Mouse (Mus musculus): Measurements from ENCODE around the gene Med20.

The Med20 gene

DNA sequence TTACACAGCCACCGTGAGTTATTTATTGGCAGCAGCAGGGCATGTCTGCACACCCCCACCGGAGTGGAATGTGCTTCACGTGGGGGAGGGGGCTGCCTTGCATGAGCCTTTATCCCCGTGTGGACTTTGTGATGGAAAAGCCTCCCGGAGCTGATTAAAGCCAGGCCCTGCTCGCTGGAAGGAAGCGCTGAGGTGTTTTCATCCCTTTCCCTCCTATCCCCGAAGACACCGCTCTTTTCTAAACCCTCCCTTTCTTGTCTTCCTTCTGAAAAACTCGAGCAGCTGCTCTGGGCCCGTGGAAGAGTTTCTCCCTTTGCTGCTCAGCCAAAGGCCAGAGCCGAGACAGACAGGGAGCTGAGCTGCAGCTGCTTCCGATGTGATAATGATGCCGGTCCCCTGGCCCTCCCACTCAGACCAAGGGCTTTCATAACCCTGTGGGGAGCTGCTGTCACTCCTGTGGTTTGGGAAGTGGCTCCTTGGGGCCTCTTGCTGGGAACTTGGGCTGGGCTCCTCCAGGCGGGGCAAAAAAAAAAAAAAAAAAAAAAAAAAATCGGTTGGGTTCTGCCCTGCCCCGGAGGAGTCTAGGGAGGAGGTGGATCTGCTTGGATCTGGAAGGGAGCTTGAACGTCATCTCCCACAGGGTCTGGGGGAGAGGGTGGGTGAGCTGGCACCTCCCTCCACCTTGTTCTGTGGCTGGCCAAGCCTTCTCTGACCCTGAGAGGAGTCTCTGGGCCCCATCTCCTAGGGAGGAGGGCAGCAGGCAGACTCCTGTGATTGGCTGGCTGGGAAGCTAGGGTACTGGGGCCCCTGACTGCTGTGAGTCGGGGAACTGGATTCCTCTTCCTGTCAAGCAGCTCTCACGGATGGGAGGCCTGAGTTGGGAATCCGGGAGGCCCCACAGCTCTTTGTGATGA is 15.9 kb upstream of the Med20 start:
- in situ Hi-C loops (cut with MboI; ENCODE audit: unreplicated experiment in 2 of 2), result loop anchor here in 1 of 2 experiments (5.0 kb wide), 2 partner anchors 38 to 83 kb away; no protein-coding TSS in a partner anchor

DNA sequence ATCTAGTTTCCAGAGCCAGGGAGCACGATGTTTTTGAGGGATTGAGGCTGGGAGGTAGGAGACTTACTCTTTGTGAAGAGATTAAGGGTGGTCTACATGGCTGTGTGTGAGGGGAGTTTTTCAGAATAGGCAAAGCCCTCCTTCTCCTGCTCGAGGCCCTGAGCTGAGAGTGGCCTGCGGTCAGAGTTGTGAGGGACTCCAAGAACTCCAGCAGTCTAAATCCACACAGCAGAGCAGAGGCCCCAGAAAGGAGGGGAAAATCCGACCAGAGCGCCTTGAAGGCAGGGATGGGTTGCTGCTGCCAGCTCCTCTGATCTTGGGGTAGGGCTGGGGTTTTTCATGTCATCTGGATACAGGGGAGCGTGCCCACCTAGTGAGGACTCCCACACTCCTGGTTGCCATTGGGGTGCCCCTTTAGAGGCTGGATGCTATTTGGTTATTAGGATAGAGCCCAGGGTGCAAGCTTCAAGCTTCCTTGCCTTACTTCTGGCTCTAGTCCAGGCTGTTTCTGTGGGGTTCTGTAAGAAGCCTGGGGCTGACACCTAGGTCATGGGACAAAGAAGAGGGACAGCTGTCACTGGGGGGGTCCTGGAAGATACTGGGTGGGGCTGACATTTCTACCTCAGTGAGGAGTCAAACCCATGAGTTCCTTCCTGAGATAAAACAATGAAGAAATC is 15.1 kb upstream of the Med20 start:
- in situ Hi-C loops (cut with MboI; ENCODE audit: unreplicated experiment in 2 of 2), result loop anchor here in 1 of 2 experiments (5.0 kb wide), 2 partner anchors 39 to 84 kb away; no protein-coding TSS in a partner anchor

DNA sequence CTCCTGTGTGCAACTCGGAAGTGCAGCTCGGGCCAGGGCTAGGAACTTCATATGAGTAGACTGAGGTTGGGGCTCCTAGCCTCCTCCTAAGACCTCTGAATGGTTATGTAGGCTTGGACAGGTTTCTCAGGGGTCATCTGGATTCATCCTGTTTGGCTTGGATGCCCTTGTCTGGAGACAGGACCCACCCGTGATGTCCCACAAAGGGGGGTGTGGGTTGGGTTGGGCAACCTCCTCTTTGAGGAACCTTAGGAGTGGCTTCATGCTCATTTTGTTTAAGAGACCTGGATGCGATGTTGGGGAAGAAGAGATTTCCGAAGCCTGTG is 14.6 kb upstream of the Med20 start:
- in situ Hi-C loops (cut with MboI; ENCODE audit: unreplicated experiment in 2 of 2), result loop anchor here in 1 of 2 experiments (5.0 kb wide), 2 partner anchors 40 to 85 kb away; no protein-coding TSS in a partner anchor

DNA sequence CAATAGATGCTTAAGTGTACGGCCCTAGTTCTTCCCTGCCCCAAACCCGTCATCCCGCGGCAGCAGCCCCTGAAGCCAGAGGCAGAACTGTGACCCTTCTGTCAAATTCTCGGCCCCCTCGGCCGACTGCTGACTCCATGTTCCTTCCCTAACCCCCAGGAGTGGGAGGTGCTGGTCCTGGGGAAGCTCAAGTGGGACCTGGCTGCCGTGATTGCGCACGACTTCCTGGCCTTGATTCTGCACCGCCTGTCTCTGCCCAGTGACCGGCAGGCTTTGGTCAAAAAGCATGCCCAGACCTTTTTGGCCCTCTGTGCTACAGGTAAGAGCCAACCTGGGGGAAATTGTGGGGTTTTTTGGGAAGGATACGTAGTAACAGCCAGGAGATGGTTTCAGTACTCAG is 14.1 kb upstream of the Med20 start:
- in situ Hi-C loops (cut with MboI; ENCODE audit: unreplicated experiment in 2 of 2), result loop anchor here in 1 of 2 experiments (5.0 kb wide), 2 partner anchors 40 to 85 kb away; no protein-coding TSS in a partner anchor

DNA sequence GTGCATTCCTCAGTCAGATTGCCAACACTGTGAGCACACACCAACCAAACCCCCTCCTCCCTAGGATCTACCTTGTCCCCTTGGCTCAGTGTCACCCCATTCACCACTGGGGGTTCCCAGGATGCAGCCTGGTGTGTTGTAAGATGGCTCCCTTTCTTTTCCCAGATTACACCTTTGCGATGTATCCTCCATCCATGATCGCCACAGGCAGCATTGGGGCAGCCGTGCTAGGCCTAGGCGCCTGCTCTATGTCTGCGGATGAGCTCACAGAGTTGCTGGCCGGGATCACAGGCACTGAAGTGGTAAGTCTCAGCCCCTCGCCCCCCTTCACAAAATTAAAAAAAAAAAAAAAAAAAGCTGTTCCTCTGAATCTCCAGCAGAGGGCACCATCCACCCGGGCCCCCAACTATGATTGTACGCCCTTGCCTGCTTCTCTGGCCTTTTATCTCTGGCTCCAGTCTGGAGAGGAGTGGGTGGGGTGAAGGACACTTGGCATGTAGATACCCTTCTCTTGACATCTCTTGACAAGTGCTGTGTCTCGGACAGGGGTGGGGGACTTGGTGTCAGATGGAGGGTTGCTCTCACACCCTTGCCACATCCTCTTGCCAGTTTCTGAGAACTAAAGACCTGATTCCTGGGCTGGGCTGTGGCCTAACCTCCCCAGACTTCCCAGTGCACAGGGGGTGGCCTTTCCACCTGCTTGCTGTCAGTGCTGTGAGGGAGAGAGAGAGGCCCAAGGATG is 13.4 kb upstream of the Med20 start:
- in situ Hi-C loops (cut with MboI; ENCODE audit: unreplicated experiment in 2 of 2), result loop anchor here in 1 of 2 experiments (5.0 kb wide), 2 partner anchors 41 to 86 kb away; no protein-coding TSS in a partner anchor

DNA sequence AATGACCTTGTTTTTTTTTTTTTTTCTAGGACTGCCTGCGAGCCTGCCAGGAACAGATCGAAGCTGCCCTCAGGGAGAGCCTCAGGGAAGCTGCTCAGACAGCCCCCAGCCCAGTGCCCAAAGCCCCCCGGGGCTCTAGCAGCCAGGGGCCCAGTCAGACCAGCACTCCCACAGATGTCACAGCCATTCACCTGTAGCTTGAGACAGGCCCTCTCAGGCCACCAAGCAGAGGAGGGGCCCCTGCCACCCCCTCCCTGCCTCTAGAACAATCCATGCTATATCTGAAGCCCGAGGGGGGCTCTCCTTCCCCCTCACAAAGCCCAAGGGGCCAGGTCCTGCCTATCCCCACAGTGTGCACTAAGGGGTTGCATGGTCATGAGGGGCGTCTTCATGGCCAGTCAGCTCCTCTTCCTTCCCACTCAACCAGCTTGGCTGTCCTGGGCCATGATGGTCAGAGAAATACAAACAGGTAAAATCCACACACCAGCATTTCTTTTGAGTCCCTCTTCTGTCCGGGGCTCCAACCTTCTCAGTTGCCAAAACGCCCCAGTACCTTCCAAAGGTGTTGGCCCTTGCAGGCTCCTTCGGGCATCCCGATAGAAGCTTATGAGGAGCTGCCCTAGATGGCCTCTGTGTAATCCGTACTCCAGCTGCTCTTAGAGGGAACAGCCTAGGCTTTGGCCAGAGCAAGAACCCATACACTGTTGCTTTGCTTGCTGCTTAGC is 12.6 kb upstream of the Med20 start:
- in situ Hi-C loops (cut with MboI; ENCODE audit: unreplicated experiment in 2 of 2), result loop anchor here in 1 of 2 experiments (5.0 kb wide), 2 partner anchors 41 to 86 kb away; no protein-coding TSS in a partner anchor

DNA sequence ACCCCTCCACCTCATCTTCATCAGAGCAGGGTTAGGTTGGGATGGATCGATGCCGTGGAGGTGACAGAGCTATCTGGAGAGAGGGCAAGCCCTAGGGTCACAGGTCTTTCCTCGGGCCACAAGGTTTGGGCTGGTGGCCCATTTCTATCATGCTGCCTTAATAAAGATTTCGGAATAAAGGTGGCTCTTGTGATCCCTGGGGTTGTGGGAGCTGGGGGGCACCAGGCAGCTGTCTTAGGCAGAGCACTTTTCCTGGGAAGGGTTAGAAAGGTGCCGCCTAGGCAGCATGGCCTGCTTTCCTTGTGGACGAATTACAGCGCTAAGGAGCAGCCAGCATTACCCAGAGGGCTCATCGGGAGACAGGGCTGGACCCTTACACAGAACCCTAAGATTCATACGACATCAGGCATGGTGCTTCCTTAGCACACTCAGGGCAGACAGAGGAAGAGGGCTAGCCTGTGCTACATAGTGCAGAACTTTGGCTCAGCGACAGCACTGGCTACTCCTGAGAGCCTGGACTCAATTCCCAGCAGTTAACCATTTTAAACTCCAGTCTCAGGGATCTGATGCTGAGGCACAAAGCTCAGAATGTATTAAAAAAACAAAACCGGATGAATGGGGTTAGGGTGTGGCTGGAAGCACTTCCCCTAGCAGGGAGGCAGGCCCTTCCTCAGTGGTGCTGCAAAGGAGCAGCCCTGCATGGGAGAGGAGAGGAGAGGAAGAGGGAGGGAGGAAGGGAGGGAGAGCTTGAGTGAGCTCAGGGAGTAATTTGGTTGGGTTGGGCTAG is 11.7 kb upstream of the Med20 start:
- in situ Hi-C loops (cut with MboI; ENCODE audit: unreplicated experiment in 2 of 2), result loop anchor here in 1 of 2 experiments (5.0 kb wide), 2 partner anchors 42 to 87 kb away; no protein-coding TSS in a partner anchor

DNA sequence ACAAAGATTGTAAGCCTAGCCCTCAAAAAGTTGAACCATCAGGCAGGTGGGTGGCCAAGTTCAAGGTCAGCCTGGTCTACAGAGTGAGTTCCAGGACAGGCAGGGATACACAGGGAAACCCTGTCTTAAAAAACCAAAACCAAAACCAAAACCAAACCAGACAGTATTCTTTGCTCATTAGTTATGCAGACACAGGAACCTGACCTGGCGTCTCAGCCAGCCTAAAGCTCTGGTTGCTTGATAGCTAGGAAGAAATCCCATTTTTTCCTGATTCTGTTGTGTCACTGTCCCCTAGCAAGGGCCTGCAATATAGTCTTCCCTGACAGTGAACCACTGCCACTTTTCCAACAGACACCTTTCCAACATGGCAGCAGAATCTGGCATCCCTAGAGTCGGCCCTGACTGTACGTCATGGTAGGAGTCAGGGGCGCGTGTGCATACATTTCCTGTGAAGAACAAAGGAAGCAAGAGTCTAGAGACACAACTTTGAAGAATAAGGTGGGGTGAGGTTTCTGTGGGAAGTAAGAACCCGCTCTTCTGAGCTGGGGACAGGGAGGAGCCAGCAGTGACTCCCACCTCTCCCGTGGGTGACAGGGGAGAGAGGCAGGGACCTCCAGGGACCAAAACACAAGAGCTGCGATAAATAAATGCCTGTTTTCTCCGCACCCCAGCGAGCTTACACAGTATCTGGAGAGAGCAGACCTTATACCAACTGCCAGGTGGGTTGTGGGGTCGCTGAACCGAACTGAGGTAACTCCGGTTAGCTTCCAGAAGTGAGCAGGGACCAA is 10.6 kb upstream of the Med20 start:
- in situ Hi-C loops (cut with MboI; ENCODE audit: unreplicated experiment in 2 of 2), result no loop called here

DNA sequence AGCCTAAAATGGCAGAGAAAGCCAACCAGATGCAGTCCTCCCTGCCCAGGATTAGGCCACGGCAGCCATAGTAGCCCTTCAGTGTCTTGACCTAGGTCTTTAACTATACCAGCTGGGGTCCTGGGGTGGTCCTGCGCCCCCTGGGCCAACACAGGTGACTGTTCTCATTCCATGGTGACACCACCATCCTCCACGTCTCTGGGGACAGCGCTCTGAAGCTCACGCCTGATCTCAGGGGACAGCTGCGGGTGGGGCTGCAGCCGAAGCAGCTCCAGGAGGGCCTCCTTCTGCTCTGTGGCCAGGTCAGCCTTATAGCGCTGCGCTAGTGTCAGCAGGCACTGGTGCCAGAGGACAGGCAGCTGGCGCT is 10.0 kb upstream of the Med20 start:
- in situ Hi-C loops (cut with MboI; ENCODE audit: unreplicated experiment in 2 of 2), result no loop called here

DNA sequence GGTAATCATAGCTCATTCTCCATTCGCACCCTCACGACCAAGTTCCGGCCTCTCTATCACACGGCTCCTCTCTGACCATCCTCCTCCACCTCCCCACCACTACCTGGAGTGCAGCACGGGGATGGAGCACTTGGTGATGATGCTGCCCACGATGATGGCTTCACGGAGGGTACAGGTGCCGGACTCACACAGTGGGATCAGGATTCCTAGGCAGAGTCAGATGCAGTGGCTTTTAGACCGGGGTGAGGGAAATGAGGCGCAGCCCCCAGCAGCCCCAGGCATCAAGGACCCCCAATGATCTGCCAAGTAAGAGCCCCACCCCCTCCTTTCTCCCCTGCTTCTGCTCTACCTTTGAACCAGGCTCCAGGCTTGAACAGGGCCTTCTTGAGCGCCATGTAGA is 9.1 kb upstream of the Med20 start:
- in situ Hi-C loops (cut with MboI; ENCODE audit: unreplicated experiment in 2 of 2), result no loop called here

DNA sequence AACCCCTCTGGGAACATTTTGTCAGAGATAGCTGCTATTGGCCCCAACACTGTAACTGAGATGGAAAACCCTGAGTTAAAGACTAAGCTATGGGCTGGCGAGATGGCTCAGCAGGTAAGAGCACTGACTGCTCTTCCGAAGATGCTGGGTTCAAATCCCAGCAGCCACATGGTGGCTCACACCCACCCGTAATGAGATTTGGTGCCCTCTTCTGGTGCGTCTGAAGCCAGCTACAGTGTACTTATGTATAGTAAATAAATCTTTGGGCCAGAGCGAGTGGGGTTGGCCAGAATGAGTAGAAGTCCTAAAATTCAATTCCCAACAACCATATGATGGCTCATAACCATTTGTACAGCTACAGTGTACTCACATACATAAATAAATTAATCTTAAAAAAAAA is 5.2 kb upstream of the Med20 start:
- in situ Hi-C loops (cut with MboI; ENCODE audit: unreplicated experiment in 2 of 2), result loop anchor here in 1 of 2 experiments (5.0 kb wide), 1 partner anchor 99 kb away; the partner anchor contains the start of gene Ccnd3

DNA sequence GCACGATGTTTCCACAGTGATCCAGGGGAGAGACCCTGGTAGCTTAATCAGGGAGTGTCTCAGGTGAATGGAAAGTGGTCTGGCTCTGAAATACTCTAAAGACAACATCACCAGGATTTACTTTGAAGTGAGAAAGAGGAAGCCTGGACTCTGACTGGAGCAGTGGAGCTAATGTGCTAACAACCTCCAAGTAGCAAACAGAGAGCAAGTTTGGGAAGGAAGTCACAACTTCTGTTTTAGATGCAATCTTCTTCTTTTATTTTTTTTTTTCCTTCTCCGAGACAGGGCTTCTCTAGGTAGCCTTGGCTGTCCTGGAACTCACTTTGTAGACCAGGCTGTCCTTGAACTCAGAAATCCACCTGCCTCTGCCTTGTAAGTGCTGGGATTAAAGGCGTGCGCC is 2.2 kb upstream of the Med20 start:
- in situ Hi-C loops (cut with MboI; ENCODE audit: unreplicated experiment in 2 of 2), result loop anchor here in 1 of 2 experiments (5.0 kb wide), 1 partner anchor 102 kb away; the partner anchor contains the start of gene Ccnd3

DNA sequence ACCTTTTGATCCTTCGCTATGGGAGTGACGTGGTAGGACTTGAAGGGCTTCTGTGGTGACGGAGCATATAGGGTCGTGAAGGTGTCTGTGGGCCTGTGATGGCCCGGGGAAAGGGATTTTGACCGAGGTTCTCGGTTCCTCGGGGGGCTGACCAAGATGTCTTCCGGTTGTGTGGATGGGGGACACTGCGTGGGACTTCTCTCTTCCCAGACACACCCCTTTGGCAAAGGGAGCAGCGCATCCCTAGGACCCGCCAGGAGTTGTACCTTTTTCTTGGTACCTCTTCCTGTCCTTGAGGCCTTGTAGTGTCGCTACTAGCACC is 240 bp downstream of the Med20 start:
- in situ Hi-C loops (cut with MboI; ENCODE audit: unreplicated experiment in 2 of 2), result loop anchor here (5.0 to 10.0 kb wide), 5 partner anchors 76 to 493 kb away; partner anchors contain the start of genes Mrps10 (in 2 of the 2), Frs3 (in 1 of the 2), Gm21981 (in 1 of the 2) and Prickle4 (in 1 of the 2)

DNA sequence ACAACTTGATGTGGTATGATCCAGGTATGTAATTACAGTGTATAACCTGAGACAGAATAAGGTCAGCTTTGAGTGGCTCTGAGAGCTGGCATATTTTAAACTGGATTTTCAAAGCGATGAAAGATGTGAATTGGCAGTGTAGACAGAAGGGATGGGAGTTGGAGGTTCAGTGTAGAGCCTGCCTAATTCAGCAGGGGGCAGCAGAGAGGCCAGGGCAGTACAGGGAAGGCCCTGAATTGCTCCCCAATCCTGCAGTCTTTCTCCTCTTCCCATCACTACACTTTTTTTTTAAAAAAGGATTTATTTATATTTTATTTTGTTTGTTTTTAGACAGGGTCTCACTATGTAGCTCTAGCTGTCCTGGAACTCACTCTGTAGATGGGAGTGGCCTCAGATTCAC is 2.6 kb downstream of the Med20 start:
- in situ Hi-C loops (cut with MboI; ENCODE audit: unreplicated experiment in 2 of 2), result loop anchor here (5.0 to 10.0 kb wide), 5 partner anchors 73 to 491 kb away; partner anchors contain the start of genes Mrps10 (in 2 of the 2), Frs3 (in 1 of the 2), Gm21981 (in 1 of the 2) and Prickle4 (in 1 of the 2)

DNA sequence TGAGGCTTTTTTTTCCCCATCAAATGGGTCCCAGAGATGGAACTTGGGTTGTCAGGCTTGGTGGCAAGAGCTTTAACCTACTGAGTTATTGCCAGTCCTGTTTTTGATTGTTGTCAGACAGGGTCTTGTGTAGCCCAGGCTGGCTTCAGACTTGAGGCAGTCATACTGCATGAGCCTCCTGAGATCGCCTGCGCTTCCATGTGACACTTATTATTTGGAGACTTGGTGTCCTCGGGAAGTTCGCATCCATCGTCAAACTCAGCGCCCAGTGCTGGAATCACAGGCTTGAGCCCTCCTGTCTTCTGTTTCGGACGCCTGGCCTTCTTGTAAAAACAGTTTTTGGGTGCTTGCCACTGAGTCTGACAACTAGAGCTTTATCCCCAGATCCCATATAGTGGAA is 4.7 kb downstream of the Med20 start:
- in situ Hi-C loops (cut with MboI; ENCODE audit: unreplicated experiment in 2 of 2), result loop anchor here in 1 of 2 experiments (10.0 kb wide), 2 partner anchors 221 to 489 kb away; no protein-coding TSS in a partner anchor

DNA sequence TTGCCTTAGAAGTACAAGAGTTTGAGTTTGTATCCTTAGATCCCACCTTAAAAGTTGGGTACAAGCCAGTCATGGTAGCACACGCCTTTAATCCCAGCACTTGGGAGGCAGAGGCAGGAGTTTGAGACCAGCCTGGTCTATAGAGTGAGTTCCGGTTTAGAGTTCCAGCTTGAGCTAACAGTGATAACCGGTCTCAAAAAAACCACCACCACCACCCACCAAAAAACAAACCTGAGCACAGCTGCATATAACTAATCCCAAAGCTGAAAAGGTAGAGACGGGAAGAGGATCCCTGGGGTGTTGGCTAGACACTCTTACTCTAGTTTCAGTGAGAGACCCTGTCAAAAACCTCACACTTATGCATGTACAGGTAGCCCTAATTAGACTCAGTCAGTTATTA is 5.3 kb downstream of the Med20 start:
- in situ Hi-C loops (cut with MboI; ENCODE audit: unreplicated experiment in 2 of 2), result loop anchor here in 1 of 2 experiments (10.0 kb wide), 2 partner anchors 222 to 488 kb away; no protein-coding TSS in a partner anchor

DNA sequence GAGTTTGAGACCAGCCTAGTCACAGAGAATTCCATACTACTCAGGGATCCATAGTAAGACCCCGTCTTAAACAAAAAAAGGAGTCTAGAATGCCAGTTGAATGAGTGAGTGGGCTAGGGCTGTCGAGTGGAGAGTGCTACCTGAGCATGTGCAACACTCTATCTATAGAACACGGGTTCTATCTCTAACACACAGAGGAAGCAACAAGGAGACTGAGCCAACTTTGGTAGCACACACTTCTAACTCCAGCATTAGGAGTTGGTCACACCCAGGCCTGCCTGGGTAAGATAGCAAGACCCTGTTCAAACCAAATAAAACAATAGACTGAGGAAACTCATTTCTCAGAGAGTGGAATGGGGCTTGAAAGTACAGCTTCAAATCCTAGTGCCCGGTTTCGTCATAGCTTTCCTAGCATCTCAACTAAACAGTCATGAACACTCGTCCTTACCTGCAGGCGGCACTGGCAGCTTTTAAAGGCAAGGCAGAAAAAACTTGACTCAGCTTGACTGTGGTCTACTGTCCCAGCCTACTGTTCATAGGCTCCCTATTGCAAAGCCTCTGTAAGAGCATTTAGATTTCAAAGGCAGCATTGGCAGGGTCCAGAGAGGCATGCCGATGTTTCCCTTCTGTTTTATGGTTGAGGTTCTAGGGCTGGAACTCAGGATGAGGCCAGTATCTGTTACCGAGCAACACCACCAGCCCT is 6.4 kb downstream of the Med20 start:
- in situ Hi-C loops (cut with MboI; ENCODE audit: unreplicated experiment in 2 of 2), result loop anchor here in 1 of 2 experiments (10.0 kb wide), 2 partner anchors 223 to 487 kb away; no protein-coding TSS in a partner anchor

Measured in v-Abl transformed pro-B cells (cell line).